In the genomic region with DNA sequence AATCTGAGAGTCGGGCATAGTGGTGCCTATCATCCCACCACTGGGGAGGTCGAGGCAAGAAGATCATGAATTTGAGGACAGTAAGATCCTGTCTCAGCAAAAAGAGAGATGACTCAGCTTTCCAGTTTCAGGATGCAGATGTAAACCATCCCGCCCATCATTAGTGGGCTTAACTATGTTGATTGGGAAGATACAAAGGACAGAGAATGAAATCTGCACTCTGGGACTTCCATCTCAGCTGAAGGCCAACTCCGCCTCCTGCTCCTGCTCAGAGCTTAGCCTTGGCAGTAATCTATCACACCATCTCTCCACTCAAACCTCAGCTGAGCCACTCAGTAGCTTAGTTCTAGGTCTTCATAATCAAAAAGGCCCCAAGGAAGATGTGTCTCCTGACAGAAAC, we compare ENCODE assay signal across 17 mouse cellular contexts.
DNase-seq lines count a peak whose midpoint lies in the region.
"Had no signal": no experiment of that assay in that cellular context is flagged by ENCODE, and none has a peak within 500 bp of the region (broad histone marks: within the 10 kb centered on the region; RNA-seq: fewer than 3 reads in every experiment).

No protein-coding gene starts in this region.

- DNase-seq in adrenal gland, adult 8-10 months, result peak; percentile 38
- no peak for DNase-seq in adrenal gland, postnatal 4 days (ENCODE audit: low spot score in 2 of 2)
- peak; percentile 19 for DNase-seq in heart, embryonic 10.5 days (ENCODE audit: low spot score)
- no peak for DNase-seq in heart, adult 8-10 months (ENCODE audit: low spot score)
- peak; percentile 54 for DNase-seq in ZHBTc4 (ENCODE audit: low read depth, low spot score)
- no peak for DNase-seq in embryo, embryonic 11 days
- DNase-seq: cerebellum, adult 18-20 months; cerebellum, adult 9-11 months; gastrocnemius, postnatal 14 days; heart, postnatal 14 days had no signal

- H3K27ac ChIP-seq in heart, embryonic 10.5 days, result no peak overlapping the region
- H3K27ac ChIP-seq: embryonic facial prominence, embryonic 12.5 days; forebrain, embryonic 12.5 days; heart, embryonic 15.5 days; hindbrain, embryonic 13.5 days; hindbrain, postnatal 0 days; intestine, embryonic 15.5 days; kidney, embryonic 15.5 days had no signal

- peaks cover 3% of the 10 kb centered on the region; the same call in 1 of the 2 replicates for H3K4me1 ChIP-seq in heart, embryonic 10.5 days
- H3K4me1 ChIP-seq: embryonic facial prominence, embryonic 12.5 days; intestine, embryonic 15.5 days had no signal

- H3K27me3 ChIP-seq in heart, embryonic 10.5 days (ENCODE audit: insufficient read depth, poor library complexity, severe bottlenecking), result peaks cover 62% of the 10 kb centered on the region
- H3K27me3 ChIP-seq: embryonic facial prominence, embryonic 12.5 days; forebrain, embryonic 12.5 days; heart, embryonic 15.5 days; hindbrain, embryonic 13.5 days; intestine, embryonic 15.5 days; kidney, embryonic 15.5 days had no signal

- H3K36me3 ChIP-seq in heart, embryonic 10.5 days, result no peaks in the 10 kb centered on the region
- H3K36me3 ChIP-seq: embryonic facial prominence, embryonic 12.5 days; forebrain, embryonic 12.5 days; heart, embryonic 15.5 days; hindbrain, embryonic 13.5 days; intestine, embryonic 15.5 days; kidney, embryonic 15.5 days had no signal

- H3K4me3 ChIP-seq in heart, embryonic 10.5 days, result no peak overlapping the region
- H3K4me3 ChIP-seq: embryonic facial prominence, embryonic 12.5 days; forebrain, embryonic 12.5 days; heart, embryonic 15.5 days; hindbrain, embryonic 13.5 days; intestine, embryonic 15.5 days; kidney, embryonic 15.5 days had no signal

- WGBS in heart, embryonic 10.5 days, result 78% methylated on average over 4 of the region's 4 CpGs

- H3K9me3 ChIP-seq in heart, embryonic 10.5 days, result no peaks in the 10 kb centered on the region
- H3K9me3 ChIP-seq: embryonic facial prominence, embryonic 12.5 days; forebrain, embryonic 12.5 days; heart, embryonic 15.5 days; hindbrain, embryonic 13.5 days; intestine, embryonic 15.5 days; kidney, embryonic 15.5 days had no signal

Comparison
In these comparisons a context has a peak if more than half of its experiments do, and no peak if none do; other contexts are left out.
1. DNase-seq: peak in adrenal gland, adult 8-10 months (single experiment), heart, embryonic 10.5 days (single experiment) and ZHBTc4 (single experiment); none in adrenal gland, postnatal 4 days (0 of 2), heart, adult 8-10 months (single experiment) and embryo, embryonic 11 days (single experiment).